Mouse (Mus musculus) MN1 (cell line): ENCODE measurements around the gene Frmd4b.
A peak's percentile ranks its signal among the peaks of the same experiment; 100 is the strongest.

ENCODE experiments used
- DNase-seq: peaks from one replicate; pipeline ENCODE4 v3.0.0-alpha.2; 2016; ENCODE audit warnings: low spot score

The Frmd4b gene

GRCm38 (mm10) chr6:97252711-97253221 is 364.6 kb downstream of the Frmd4b start, which contains the start of gene Lmod3:
Lmod3 (minus strand) TSS chr6:97252759.
- no peak for DNase-seq

GRCm38 (mm10) chr6:97252086-97252485 is 365.3 kb downstream of the Frmd4b start:
- no peak for DNase-seq

GRCm38 (mm10) chr6:97250966-97251365 is 366.4 kb downstream of the Frmd4b start:
- DNase-seq = peak; percentile 62

- no peak for DNase-seq
Observed at GRCm38 (mm10) chr6:97245200-97245599, 372.1 kb downstream of the Frmd4b start.

- no peak for DNase-seq
Observed at GRCm38 (mm10) chr6:97242522-97242921, 374.8 kb downstream of the Frmd4b start.

- DNase-seq = no peak
Observed at GRCm38 (mm10) chr6:97240092-97240491, 377.2 kb downstream of the Frmd4b start.

- DNase-seq = no peak
Observed at GRCm38 (mm10) chr6:97239360-97239759, 378.0 kb downstream of the Frmd4b start.
